Mouse (Mus musculus) heart, adult 2 months (tissue): ENCODE measurements around the gene Rarg.

Source experiments
- CTCF ChIP-seq: fragments of 200-600 bp; IDR thresholded peaks from 2 replicates; pipeline ENCODE4 v1.8.1; 2022; ENCODE audit warnings: antibody characterized with exemption, mild to moderate bottlenecking, moderate library complexity
- EP300 ChIP-seq: fragments of 200-500 bp; IDR thresholded peaks from 2 replicates; pipeline ENCODE4 v1.6.1; 2011; ENCODE audit warnings: low read depth, low read length, control low read depth; ENCODE audit not compliant: insufficient read depth
- POLR2A ChIP-seq: fragments of 200-500 bp; IDR thresholded peaks from 2 replicates; pipeline ENCODE4 v1.6.1; 2011; ENCODE audit warnings: mild to moderate bottlenecking, low read depth, low read length, control low read depth; ENCODE audit not compliant: insufficient read depth

DNA sequence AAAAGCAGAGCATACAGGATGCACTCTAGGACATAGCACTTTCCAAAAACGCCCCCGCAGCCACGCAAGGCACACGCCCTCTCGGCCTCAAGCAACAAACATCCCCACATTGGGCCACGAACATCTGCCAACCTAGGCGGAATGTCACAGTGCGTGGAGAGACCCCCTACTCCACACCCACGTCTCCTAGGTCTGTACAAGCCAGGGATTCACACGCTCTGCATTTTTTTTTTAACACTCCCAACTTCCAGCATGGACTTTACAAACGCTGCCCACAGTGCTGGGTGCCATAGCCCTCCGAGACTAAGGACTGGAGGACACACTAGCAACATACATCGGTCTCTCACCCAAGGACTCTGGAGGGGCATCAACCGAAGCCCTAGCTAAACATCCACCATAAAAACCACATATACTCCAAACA is 11.8 kb downstream of the Rarg start:
- TF ChIP-seq EP300, result no peak
- no peak for TF ChIP-seq CTCF
- peak; percentile 80 for TF ChIP-seq POLR2A
